Mouse (Mus musculus) thymus, adult 2 months (tissue): ENCODE data around the gene Mef2c. TPM values are rescaled to one million over a fixed set of nuclear protein-coding genes. Genes with fewer than 3 reads are reported as not detected.

ENCODE experiments used
- DNase-seq: peaks from one replicate; pipeline ENCODE4 v3.0.0; 2021
- H3K27ac ChIP-seq: fragments of 200-500 bp; 2 replicates; pipeline ENCODE4 v1.5.1; 2012; ENCODE audit warnings: low read length, control low read depth; ENCODE audit not compliant: control insufficient read depth, insufficient read depth
- H3K27me3 ChIP-seq: fragments of 200-500 bp; 2 replicates; pipeline ENCODE4 v1.6.1; 2012; ENCODE audit warnings: mild to moderate bottlenecking, low read length, moderate library complexity, mixed read lengths; ENCODE audit not compliant: control insufficient read depth, insufficient read depth
- H3K36me3 ChIP-seq: fragments of 200-500 bp; 2 replicates; pipeline ENCODE4 v1.6.1; 2012; ENCODE audit warnings: mild to moderate bottlenecking, low read length, moderate library complexity; ENCODE audit not compliant: control insufficient read depth, insufficient read depth
- H3K4me1 ChIP-seq: fragments of 200-500 bp; replicated peaks from 2 replicates; pipeline ENCODE4 v1.6.1; 2012; ENCODE audit warnings: low read length; ENCODE audit not compliant: control insufficient read depth, insufficient read depth
- H3K4me3 ChIP-seq: fragments of 200-500 bp; 2 replicates; pipeline ENCODE4 v1.5.1; 2012; ENCODE audit warnings: mild to moderate bottlenecking, low read length, control low read depth, moderate library complexity; ENCODE audit not compliant: control insufficient read depth, insufficient read depth
- CTCF ChIP-seq: fragments of 200-500 bp; IDR thresholded peaks from 2 replicates; pipeline ENCODE4 v1.5.1; 2012; ENCODE audit warnings: mild to moderate bottlenecking, control low read depth, low read length, moderate library complexity, borderline replicate concordance; ENCODE audit not compliant: control insufficient read depth, poor library complexity, insufficient read depth; ENCODE audit errors: extremely low read depth
- POLR2A ChIP-seq: fragments of 200-500 bp; IDR thresholded peaks from 2 replicates; pipeline ENCODE4 v1.6.1; 2012; ENCODE audit warnings: mild to moderate bottlenecking, low read length, control low read depth, moderate library complexity; ENCODE audit not compliant: control insufficient read depth, poor library complexity, insufficient read depth; ENCODE audit errors: extremely low read depth
- WGBS: fragments of 180-500 bp; shearing (Covaris S2); methylation state at CpG from one replicate; pipeline ENCODE4 v1.1.7; 2018; 5-methylcytosine and 5-hydroxymethylcytosine counted together
- polyA plus RNA-seq: library from polyadenylated mRNA; depleted of rRNA; stranded (reverse); fragments of >200 nt; gene quantifications from 2 replicates; pipeline ENCODE4 v1.2.3, GENCODE M21; 2012

The Mef2c gene
- polyA plus RNA-seq, 1 experiment, result 7.0 TPM

DNA sequence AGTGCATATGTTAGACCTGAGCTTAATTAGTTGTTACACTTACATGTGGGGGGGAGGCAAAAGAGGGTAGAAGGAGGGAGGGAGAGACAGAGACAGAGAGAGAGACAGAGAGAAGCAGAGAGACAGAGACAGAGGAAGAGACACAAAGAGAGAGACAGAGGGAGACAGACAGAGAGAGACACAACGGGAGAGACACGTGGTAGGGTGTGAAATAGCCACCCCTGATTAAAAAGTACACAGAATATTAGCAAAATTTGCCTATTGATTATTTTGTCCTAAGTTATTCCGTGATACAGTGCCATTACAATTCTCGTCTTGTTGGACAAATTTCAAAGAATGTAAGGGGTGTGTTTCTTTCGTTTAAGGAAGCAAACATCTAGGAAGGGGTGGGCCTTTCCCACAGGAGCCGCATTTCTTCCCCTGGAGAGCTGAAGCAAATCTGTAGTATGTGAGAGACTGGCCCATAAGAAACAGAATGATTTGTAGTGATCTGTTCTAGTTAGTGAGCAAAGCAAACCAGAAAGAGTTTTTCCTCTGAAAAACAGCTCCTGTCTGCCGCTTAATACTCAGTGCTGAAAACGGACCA is 26.0 kb downstream of the Mef2c start:
- H3K36me3 ChIP-seq, result no peaks in the 10 kb centered on the region
- no peak overlapping the region for H3K4me3 ChIP-seq
- no peak for TF ChIP-seq POLR2A
- TF ChIP-seq CTCF, result no peak
- H3K27me3 ChIP-seq, result no peaks in the 10 kb centered on the region
- H3K4me1 ChIP-seq, result no peaks in the 10 kb centered on the region
- H3K27ac ChIP-seq, result no peak overlapping the region
- WGBS, result 28% methylated on average over 8 of the region's 8 CpGs
- no peak for DNase-seq

DNA sequence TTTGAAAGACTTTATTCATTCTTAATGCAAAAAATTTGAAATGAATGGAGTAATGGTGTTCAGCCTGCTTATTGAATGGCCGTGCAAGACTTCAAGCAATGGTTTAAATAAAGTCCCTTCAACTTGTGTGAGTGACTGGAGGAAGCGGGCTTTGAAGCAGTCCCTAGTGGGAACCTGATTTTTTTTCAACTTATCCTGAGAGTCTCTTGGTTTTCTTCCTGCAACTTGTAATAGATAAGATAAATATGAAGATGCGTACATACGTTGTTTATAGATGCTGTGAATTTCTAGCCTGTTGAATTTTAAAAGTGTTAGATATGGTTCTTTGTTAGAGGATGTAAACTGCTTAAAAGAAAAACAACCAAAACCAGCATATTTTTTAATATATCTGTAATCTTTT is 27.1 kb downstream of the Mef2c start:
- Histone ChIP-seq H3K36me3 (no peaks in the 10 kb centered on the region), H3K4me3 (no peak overlapping the region), H3K27me3 (no peaks in the 10 kb centered on the region), H3K4me1 (no peaks in the 10 kb centered on the region), H3K27ac (no peak overlapping the region)
- TF ChIP-seq CTCF (no peak), POLR2A (no peak)
- DNase-seq, result no peak
- 85% methylated on average over 4 of the region's 4 CpGs for WGBS

DNA sequence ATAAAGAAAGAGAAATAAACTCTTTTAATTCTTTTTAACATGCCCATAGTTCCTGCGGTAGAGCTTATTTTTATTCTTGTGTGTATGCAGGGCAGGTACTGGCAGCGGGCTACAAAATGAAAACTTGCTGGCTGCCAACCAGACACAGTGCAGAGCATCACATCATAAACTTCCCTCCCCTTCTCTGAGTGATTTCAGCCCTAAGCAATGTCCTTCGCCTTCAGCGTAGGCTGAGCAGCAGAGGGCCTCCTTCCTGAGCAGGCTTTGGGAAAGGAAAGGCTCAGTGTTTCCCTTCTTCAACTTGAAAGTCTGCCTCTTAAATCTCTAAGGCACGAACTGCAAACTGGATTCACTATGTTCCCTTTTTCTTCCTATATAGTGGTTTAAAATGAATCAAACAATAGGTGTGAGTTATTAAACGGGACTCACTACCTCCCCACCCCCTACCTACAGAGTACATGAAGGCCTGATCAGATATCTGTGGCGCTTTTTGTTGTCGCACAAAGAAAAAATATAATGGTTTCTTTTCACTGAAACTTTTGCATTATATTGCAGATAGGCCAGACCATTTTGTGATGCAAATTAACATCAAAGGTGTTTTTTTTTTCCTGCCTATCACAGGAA is 28.2 kb downstream of the Mef2c start:
- DNase-seq, result no peak
- Histone ChIP-seq H3K27ac (no peak overlapping the region), H3K4me1 (no peaks in the 10 kb centered on the region)

GRCm38 (mm10) chr13:83536361-83536760 is 32.5 kb downstream of the Mef2c start:
- Histone ChIP-seq H3K36me3 (no peaks in the 10 kb centered on the region), H3K27ac (no peak overlapping the region), H3K4me1 (no peaks in the 10 kb centered on the region), H3K27me3 (no peaks in the 10 kb centered on the region), H3K4me3 (no peak overlapping the region)
- TF ChIP-seq CTCF (no peak), POLR2A (no peak)
- 94% methylated on average over 3 of the region's 3 CpGs for WGBS
- DNase-seq, result no peak

More for the DNA sequence above, 28.2 kb downstream of the Mef2c start:
- Histone ChIP-seq H3K4me3 (no peak overlapping the region), H3K27me3 (no peaks in the 10 kb centered on the region), H3K36me3 (no peaks in the 10 kb centered on the region)
- WGBS, result 12% methylated on average over 8 of the region's 8 CpGs
- TF ChIP-seq POLR2A (no peak), CTCF (no peak)

DNA sequence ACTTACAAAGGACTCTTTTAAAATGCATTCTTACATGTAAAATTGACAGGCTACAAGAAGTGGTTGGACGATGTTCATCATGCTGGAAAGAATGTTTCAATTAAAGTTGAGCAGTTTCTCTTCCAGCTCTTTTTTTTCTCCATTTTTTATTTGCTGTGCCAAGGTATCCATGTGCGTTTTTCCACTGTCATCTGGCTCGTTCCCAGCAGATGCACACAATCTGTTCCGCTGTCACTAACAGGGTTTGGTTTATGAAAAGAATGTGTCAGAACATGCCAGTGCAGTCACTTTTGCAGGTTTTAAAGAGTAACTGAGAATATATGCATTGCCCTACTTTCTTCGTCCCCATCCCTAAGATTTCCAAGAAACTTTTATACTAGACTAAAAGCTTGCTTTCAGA is 33.3 kb downstream of the Mef2c start:
- WGBS, result 89% methylated on average over 5 of the region's 5 CpGs
- no peak for DNase-seq
- no peaks in the 10 kb centered on the region for H3K27me3 ChIP-seq
- H3K4me1 ChIP-seq, result no peaks in the 10 kb centered on the region
- no peak overlapping the region for H3K4me3 ChIP-seq
- H3K36me3 ChIP-seq, result no peaks in the 10 kb centered on the region
- no peak for TF ChIP-seq POLR2A
- H3K27ac ChIP-seq, result no peak overlapping the region

GRCm38 (mm10) chr13:83539921-83540320 is 36.1 kb downstream of the Mef2c start:
- Histone ChIP-seq H3K4me3 (no peak overlapping the region), H3K4me1 (no peaks in the 10 kb centered on the region), H3K36me3 (no peaks in the 10 kb centered on the region), H3K27ac (no peak overlapping the region), H3K27me3 (no peaks in the 10 kb centered on the region)
- no peak for TF ChIP-seq POLR2A
- TF ChIP-seq CTCF, result no peak
- DNase-seq, result no peak

GRCm38 (mm10) chr13:83542666-83543065 is 38.8 kb downstream of the Mef2c start:
- no peak overlapping the region for H3K27ac ChIP-seq
- H3K27me3 ChIP-seq, result no peaks in the 10 kb centered on the region
- H3K36me3 ChIP-seq, result no peaks in the 10 kb centered on the region
- TF ChIP-seq POLR2A (no peak), CTCF (no peak)
- no peak for DNase-seq
- 92% methylated on average over 5 of the region's 5 CpGs for WGBS
- no peak overlapping the region for H3K4me3 ChIP-seq
- H3K4me1 ChIP-seq, result no peaks in the 10 kb centered on the region
